Mouse (Mus musculus) hindbrain, embryonic 11.5 days (tissue): Measurements from ENCODE around the gene Myt1l. TPM values are rescaled to one million over a fixed set of nuclear protein-coding genes. Genes with fewer than 3 reads are reported as not detected.

Experiments used
- ATAC-seq: fragments of 200-750 bp; cut with Nextera tagmentation; 2 replicates; pipeline ENCODE4 v1.8.0; 2017; ENCODE audit warnings: mild to moderate bottlenecking, moderate TSS enrichment, moderate library complexity; ENCODE audit not compliant: low FRiP score
- DNase-seq: peaks from one replicate; pipeline ENCODE4 v3.0.0-alpha.2; 2015; ENCODE audit warnings: low spot score
- H3K27ac ChIP-seq: fragments of 300-500 bp; sonication (generic); 2 replicates; pipeline ENCODE4 v1.5.1; 2014; ENCODE audit warnings: mild to moderate bottlenecking, low read depth, low read length
- H3K27me3 ChIP-seq: fragments of 300-500 bp; sonication (generic); 2 replicates; pipeline ENCODE4 v1.6.1; 2014; ENCODE audit warnings: mild to moderate bottlenecking, low read length, moderate library complexity, mixed read lengths; ENCODE audit not compliant: control insufficient read depth, insufficient read depth
- H3K36me3 ChIP-seq: fragments of 300-500 bp; sonication (generic); 2 replicates; pipeline ENCODE4 v1.6.1; 2014; ENCODE audit warnings: mild to moderate bottlenecking, low read length, moderate library complexity, mixed read lengths; ENCODE audit not compliant: control insufficient read depth, insufficient read depth
- H3K4me1 ChIP-seq: fragments of 300-500 bp; sonication (generic); replicated peaks from 2 replicates; pipeline ENCODE4 v1.6.1; 2014; ENCODE audit warnings: low read length, mixed read lengths; ENCODE audit not compliant: control insufficient read depth, insufficient read depth
- H3K4me2 ChIP-seq: fragments of 300-500 bp; sonication (generic); replicated peaks from 2 replicates; pipeline ENCODE4 v1.6.1; 2014; ENCODE audit warnings: mild to moderate bottlenecking, low read depth, low read length
- H3K4me3 ChIP-seq: fragments of 300-500 bp; sonication (generic); 2 replicates; pipeline ENCODE4 v1.5.1; 2014; ENCODE audit warnings: low read depth, low read length
- H3K9ac ChIP-seq: fragments of 300-500 bp; sonication (generic); 2 replicates; pipeline ENCODE4 v1.6.1; 2014; ENCODE audit warnings: low read depth, low read length
- H3K9me3 ChIP-seq: fragments of 300-500 bp; sonication (generic); 2 replicates; pipeline ENCODE4 v1.6.1; 2016; ENCODE audit warnings: low read length; ENCODE audit not compliant: control insufficient read depth
- WGBS: fragments of 180-500 bp; shearing (Covaris S2); extraction: QIAGEN DNeasy Blood & Tissue Kit; methylation state at CpG from one replicate; pipeline ENCODE4 v1.1.7; 2014; 5-methylcytosine and 5-hydroxymethylcytosine counted together
- polyA plus RNA-seq: library from polyadenylated mRNA; unstranded; fragments of >200 nt; fragmentation: Nextera tagmentation; extraction: Ambion mirVana; gene quantifications from 2 replicates; pipeline ENCODE4 v1.2.1, GENCODE M21; 2014

Myt1l gene
- polyA plus RNA-seq, 1 experiment from 2014 or later, result 30.9 TPM

DNA sequence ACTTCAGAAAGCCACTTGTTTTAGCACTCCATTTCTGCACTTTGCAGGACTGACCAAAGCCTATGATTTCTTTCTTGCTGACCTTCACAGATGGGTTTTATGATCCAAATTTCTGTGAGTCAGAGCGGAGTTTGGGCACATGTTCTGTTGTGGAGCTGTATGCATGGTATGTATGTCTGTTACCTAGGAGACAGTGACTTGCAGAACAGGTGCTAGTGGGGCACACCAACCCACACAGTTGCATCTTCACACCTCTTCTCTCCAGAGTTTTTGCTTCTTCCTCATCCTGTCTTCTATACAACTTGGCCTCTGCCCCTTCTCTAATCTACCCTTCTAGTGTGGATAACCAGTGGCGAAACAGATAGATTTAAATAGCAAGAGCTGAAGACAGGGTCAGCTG is 250.7 kb downstream of the Myt1l start:
- ATAC-seq, result no peak
- H3K4me2 ChIP-seq, result no peak overlapping the region
- 89% methylated on average over 2 of the region's 2 CpGs for WGBS
- H3K9ac ChIP-seq, result no peak overlapping the region
- no peak overlapping the region for H3K27ac ChIP-seq
- H3K27me3 ChIP-seq, result no peaks in the 10 kb centered on the region
- H3K4me3 ChIP-seq, result no peak overlapping the region
- DNase-seq, result no peak
- no peaks in the 10 kb centered on the region for H3K36me3 ChIP-seq
- no peaks in the 10 kb centered on the region for H3K4me1 ChIP-seq
- H3K9me3 ChIP-seq, result no peaks in the 10 kb centered on the region

DNA sequence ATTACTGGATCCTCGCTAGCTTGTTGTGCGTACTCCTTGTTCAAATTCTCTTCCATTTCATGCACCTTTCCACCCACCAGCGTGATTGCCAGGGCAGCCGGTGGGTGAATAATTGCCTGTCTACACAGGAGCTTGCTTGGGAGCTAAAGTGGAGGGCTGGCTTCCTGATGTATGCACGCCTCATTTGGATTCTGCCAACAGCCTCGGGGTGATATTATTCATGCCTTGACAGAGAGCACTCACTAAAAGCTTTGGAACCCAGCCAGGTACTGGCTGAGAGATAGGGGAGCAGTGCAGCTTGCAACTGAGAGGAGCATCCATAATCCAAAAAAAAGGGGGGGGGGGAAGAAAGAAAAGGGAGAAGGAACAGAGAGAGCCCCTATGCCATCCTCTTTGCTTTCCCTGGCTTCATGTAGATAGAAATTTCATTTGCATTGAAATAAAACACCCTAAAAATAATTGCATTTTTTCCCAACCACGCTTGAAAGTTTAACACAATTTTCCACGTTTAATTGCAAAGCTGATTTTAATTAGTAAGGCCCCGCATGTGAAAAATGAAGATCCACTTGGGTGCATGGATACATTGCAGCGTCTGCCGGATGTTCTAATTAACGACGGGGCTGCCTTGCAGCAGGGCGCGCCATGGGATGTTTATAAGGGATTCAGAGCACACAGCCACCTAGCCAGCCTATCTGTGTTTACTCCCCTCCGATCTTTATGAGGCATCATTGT is 261.3 kb downstream of the Myt1l start:
- peak overlapping the region; percentile 71 for H3K27ac ChIP-seq
- 57% methylated on average over 16 of the region's 16 CpGs for WGBS
- ATAC-seq, result peak; percentile 91
- H3K4me2 ChIP-seq, result no peak overlapping the region
- H3K9ac ChIP-seq, result 0 out of 2 replicates have a peak overlapping the region, but pooled peaks have one; percentile 7
- DNase-seq, result peak; percentile 49
- H3K4me1 ChIP-seq, result no peaks in the 10 kb centered on the region
- H3K27me3 ChIP-seq, result no peaks in the 10 kb centered on the region
- no peaks in the 10 kb centered on the region for H3K9me3 ChIP-seq
- H3K36me3 ChIP-seq, result no peaks in the 10 kb centered on the region
- no peak overlapping the region for H3K4me3 ChIP-seq

DNA sequence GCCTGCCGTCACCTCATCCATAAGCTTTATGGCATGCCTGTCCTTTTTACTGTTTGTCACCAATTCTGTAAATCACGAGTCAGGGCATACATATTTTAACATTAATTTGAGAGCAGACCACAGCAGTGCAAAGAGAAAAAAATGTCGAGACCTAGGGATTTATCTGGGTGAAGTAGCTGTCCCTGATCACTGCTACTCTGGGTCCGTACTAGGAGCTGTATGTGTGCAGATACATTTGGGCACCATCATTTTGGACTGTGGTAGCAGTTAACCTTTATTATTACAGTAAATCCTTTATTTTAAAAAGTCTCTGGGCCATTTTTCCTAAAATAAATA is 261.8 kb downstream of the Myt1l start:
- no peak overlapping the region for H3K9ac ChIP-seq
- H3K9me3 ChIP-seq, result no peaks in the 10 kb centered on the region
- DNase-seq (no peak), ATAC-seq (peak; percentile 52; the same call in 1 of the 2 replicates)
- 67% methylated on average over 4 of the region's 4 CpGs for WGBS
- no peaks in the 10 kb centered on the region for H3K4me1 ChIP-seq
- H3K27me3 ChIP-seq, result no peaks in the 10 kb centered on the region
- no peaks in the 10 kb centered on the region for H3K36me3 ChIP-seq
- H3K4me3 ChIP-seq, result no peak overlapping the region
- H3K4me2 ChIP-seq, result no peak overlapping the region
- H3K27ac ChIP-seq, result peak overlapping the region; percentile 71

GRCm38 (mm10) chr12:29792998-29793397 is 264.8 kb downstream of the Myt1l start:
- Histone ChIP-seq H3K4me2 (no peak overlapping the region), H3K9me3 (no peaks in the 10 kb centered on the region), H3K9ac (no peak overlapping the region), H3K36me3 (no peaks in the 10 kb centered on the region), H3K27ac (no peak overlapping the region), H3K4me3 (no peak overlapping the region), H3K4me1 (no peaks in the 10 kb centered on the region), H3K27me3 (no peaks in the 10 kb centered on the region)
- WGBS, result 88% methylated on average over 5 of the region's 5 CpGs
- ATAC-seq, result no peak
- DNase-seq, result no peak

DNA sequence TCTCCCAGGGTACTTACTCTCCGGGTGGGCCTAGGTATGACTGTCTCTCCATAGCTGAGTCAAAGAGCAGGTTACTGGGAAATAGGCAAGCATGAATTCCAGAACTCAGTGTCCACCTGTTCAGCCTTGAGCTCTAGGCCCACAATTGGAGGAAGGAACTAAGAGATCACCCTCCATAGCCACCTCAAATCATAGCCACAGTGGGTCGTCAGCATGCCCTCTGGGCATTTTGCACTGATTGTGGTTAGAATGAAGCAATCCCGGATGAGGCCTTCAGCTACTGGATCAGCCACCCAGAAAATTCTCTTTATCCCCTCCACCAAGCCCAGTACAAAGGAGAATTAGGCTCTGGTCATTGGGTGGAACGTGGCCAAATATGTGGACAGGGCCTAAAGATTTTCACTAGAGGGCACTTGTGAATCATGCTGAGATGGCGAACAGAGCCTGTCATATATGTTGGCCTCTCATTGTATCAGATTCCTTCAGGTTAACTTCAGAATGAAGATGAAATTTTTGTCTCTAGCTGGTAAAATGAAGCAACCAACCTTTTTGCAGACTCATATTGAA is 267.0 kb downstream of the Myt1l start:
- H3K36me3 ChIP-seq, result no peaks in the 10 kb centered on the region
- ATAC-seq (no peak), DNase-seq (no peak)
- no peaks in the 10 kb centered on the region for H3K9me3 ChIP-seq
- no peak overlapping the region for H3K9ac ChIP-seq
- no peak overlapping the region for H3K4me2 ChIP-seq
- H3K27me3 ChIP-seq, result no peaks in the 10 kb centered on the region
- no peaks in the 10 kb centered on the region for H3K4me1 ChIP-seq
- WGBS, result 54% methylated on average over 5 of the region's 5 CpGs
- no peak overlapping the region for H3K4me3 ChIP-seq
- H3K27ac ChIP-seq, result no peak overlapping the region

GRCm38 (mm10) chr12:29798595-29799391 is 270.6 kb downstream of the Myt1l start:
- 65% methylated on average over 3 of the region's 3 CpGs for WGBS
- H3K9ac ChIP-seq, result no peak overlapping the region

DNA sequence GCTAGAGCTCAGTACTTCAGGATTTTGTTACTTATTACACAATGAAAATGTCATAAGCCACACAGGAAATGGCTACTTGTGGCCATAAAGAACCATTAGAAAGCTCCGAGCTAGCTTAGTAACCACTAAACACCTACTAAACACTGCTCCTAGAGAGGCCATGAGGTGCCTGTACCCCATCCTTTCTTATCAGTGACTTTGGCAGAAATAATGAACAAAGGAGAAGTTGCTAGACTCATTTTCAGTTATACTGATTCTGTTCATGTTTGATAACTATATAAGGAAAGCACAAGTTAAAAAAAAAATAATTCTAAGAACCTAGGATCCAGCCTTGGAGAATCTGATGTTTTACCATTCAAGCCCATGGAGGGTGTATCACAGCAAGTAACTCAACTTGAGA is 278.2 kb downstream of the Myt1l start:
- no peak overlapping the region for H3K9ac ChIP-seq
- no peaks in the 10 kb centered on the region for H3K36me3 ChIP-seq
- DNase-seq, result no peak
- WGBS, result 84% methylated on average over 1 of the region's 1 CpGs
- no peak overlapping the region for H3K4me2 ChIP-seq
- no peak overlapping the region for H3K27ac ChIP-seq
- H3K9me3 ChIP-seq, result no peaks in the 10 kb centered on the region
- H3K4me3 ChIP-seq, result no peak overlapping the region
- no peaks in the 10 kb centered on the region for H3K27me3 ChIP-seq
- no peaks in the 10 kb centered on the region for H3K4me1 ChIP-seq
- ATAC-seq, result no peak

More at GRCm38 (mm10) chr12:29798595-29799391, 270.6 kb downstream of the Myt1l start:
- no peak overlapping the region for H3K4me3 ChIP-seq
- H3K9me3 ChIP-seq, result no peaks in the 10 kb centered on the region
- no peaks in the 10 kb centered on the region for H3K36me3 ChIP-seq
- no peak overlapping the region for H3K4me2 ChIP-seq
- ATAC-seq, result no peak
- DNase-seq, result no peak
- no peaks in the 10 kb centered on the region for H3K27me3 ChIP-seq
- no peak overlapping the region for H3K27ac ChIP-seq
- H3K4me1 ChIP-seq, result no peaks in the 10 kb centered on the region

GRCm38 (mm10) chr12:29809569-29810185 is 281.5 kb downstream of the Myt1l start:
- H3K4me1 ChIP-seq, result no peaks in the 10 kb centered on the region
- no peaks in the 10 kb centered on the region for H3K9me3 ChIP-seq
- H3K9ac ChIP-seq, result no peak overlapping the region
- H3K27me3 ChIP-seq, result no peaks in the 10 kb centered on the region
- ATAC-seq, result no peak
- no peak for DNase-seq
- H3K27ac ChIP-seq, result no peak overlapping the region
- H3K4me3 ChIP-seq, result no peak overlapping the region
- 56% methylated on average over 12 of the region's 12 CpGs for WGBS
- no peaks in the 10 kb centered on the region for H3K36me3 ChIP-seq
- H3K4me2 ChIP-seq, result no peak overlapping the region
